Mouse (Mus musculus) small intestine, adult 2 months (tissue): ENCODE results near the gene Fv1.
"Not testable (repeated sequence)": the region's sequence is repeated elsewhere in the genome, so short reads cannot be mapped to it uniquely, and the experiment has no call there.

Source experiments
- CTCF ChIP-seq: fragments of 200-500 bp; IDR thresholded peaks from 2 replicates; pipeline ENCODE4 v1.5.1; 2012; ENCODE audit warnings: low read depth, mild to moderate bottlenecking, control low read depth, inconsistent platforms, low read length, moderate library complexity, mixed read lengths; ENCODE audit not compliant: insufficient replicate concordance, insufficient read length; ENCODE audit errors: extremely low read depth
- POLR2A ChIP-seq: fragments of 200-500 bp; IDR thresholded peaks from 2 replicates; pipeline ENCODE4 v1.6.1; 2012; ENCODE audit warnings: low read depth, mild to moderate bottlenecking, control low read depth, inconsistent platforms, low read length, moderate library complexity

DNA sequence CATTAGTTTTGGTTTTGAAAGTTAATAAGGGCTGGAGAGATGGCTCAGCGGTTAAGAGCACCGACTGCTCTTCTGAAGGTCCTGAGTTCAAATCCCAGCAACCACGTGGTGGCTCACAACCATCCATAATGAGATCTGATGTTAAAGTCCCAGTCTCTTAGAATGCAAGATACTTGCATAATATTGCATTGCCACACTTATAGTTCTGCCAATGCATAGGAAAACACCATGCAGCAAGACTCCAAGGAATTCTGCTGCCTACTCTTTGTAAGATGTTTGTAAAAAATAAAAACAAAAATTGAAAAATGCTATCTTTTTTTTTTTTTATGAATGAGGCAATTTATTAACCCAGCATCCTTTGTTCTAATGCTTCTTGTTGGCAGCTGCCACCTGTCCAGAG is 47.4 kb upstream of the Fv1 start:
- TF ChIP-seq CTCF, POLR2A: not testable (repeated sequence)
